Mouse (Mus musculus): Measurements from ENCODE around the gene Mical3.

The Mical3 gene

GRCm38 (mm10) chr6:121109998-121110603 lies 20.7 kb downstream of the Mical3 start:
- DNase-seq (ENCODE audit: low spot score) = peak; percentile 79

- no peak for DNase-seq (ENCODE audit: low spot score)
Measured at GRCm38 (mm10) chr6:121109181-121109981, 21.4 kb downstream of the Mical3 start.

GRCm38 (mm10) chr6:121108075-121108474 lies 22.7 kb downstream of the Mical3 start:
- DNase-seq (ENCODE audit: low spot score) = no peak

- DNase-seq (ENCODE audit: low spot score) = no peak
Measured at GRCm38 (mm10) chr6:121106711-121107405, 23.9 kb downstream of the Mical3 start.

- no peak for DNase-seq (ENCODE audit: low spot score)
Measured at GRCm38 (mm10) chr6:121105726-121106125, 25.1 kb downstream of the Mical3 start.

GRCm38 (mm10) chr6:121103406-121104171 lies 27.2 kb downstream of the Mical3 start:
- no peak for DNase-seq (ENCODE audit: low spot score)

GRCm38 (mm10) chr6:121102941-121103340 lies 27.9 kb downstream of the Mical3 start:
- no peak for DNase-seq (ENCODE audit: low spot score)

- no peak for DNase-seq (ENCODE audit: low spot score)
Measured at GRCm38 (mm10) chr6:121102084-121102483, 28.7 kb downstream of the Mical3 start.

- DNase-seq (ENCODE audit: low spot score) = no peak
Measured at GRCm38 (mm10) chr6:121101201-121101600, 29.6 kb downstream of the Mical3 start.

- DNase-seq (ENCODE audit: low spot score) = no peak
Measured at GRCm38 (mm10) chr6:121099831-121100230, 31.0 kb downstream of the Mical3 start.

GRCm38 (mm10) chr6:121099228-121099608 lies 31.6 kb downstream of the Mical3 start:
- DNase-seq (ENCODE audit: low spot score) = no peak

GRCm38 (mm10) chr6:121098511-121099227 lies 32.1 kb downstream of the Mical3 start:
- no peak for DNase-seq (ENCODE audit: low spot score)

GRCm38 (mm10) chr6:121098109-121098508 lies 32.7 kb downstream of the Mical3 start:
- no peak for DNase-seq (ENCODE audit: low spot score)

- DNase-seq (ENCODE audit: low spot score) = no peak
Measured at GRCm38 (mm10) chr6:121096862-121097261, 33.9 kb downstream of the Mical3 start.

GRCm38 (mm10) chr6:121096390-121096789 lies 34.4 kb downstream of the Mical3 start:
- DNase-seq (ENCODE audit: low spot score) = no peak

GRCm38 (mm10) chr6:121093662-121094408 lies 37.0 kb downstream of the Mical3 start:
- DNase-seq (ENCODE audit: low spot score) = no peak

GRCm38 (mm10) chr6:121090786-121091185 lies 40.0 kb downstream of the Mical3 start:
- no peak for DNase-seq (ENCODE audit: low spot score)

- no peak for DNase-seq (ENCODE audit: low spot score)
Measured at GRCm38 (mm10) chr6:121087586-121088245, 43.1 kb downstream of the Mical3 start.

GRCm38 (mm10) chr6:121087127-121087526 lies 43.7 kb downstream of the Mical3 start:
- DNase-seq (ENCODE audit: low spot score) = no peak

GRCm38 (mm10) chr6:121086226-121086625 lies 44.6 kb downstream of the Mical3 start:
- no peak for DNase-seq (ENCODE audit: low spot score)
